Mouse (Mus musculus): ENCODE data around the gene Tm6sf1. TPM values are rescaled to one million over a fixed set of nuclear protein-coding genes. Genes with fewer than 3 reads are reported as not detected.

The Tm6sf1 gene
- total and polyA plus RNA-seq, 3 experiments = 0.35 to 8.6 TPM; not detected in 1

DNA sequence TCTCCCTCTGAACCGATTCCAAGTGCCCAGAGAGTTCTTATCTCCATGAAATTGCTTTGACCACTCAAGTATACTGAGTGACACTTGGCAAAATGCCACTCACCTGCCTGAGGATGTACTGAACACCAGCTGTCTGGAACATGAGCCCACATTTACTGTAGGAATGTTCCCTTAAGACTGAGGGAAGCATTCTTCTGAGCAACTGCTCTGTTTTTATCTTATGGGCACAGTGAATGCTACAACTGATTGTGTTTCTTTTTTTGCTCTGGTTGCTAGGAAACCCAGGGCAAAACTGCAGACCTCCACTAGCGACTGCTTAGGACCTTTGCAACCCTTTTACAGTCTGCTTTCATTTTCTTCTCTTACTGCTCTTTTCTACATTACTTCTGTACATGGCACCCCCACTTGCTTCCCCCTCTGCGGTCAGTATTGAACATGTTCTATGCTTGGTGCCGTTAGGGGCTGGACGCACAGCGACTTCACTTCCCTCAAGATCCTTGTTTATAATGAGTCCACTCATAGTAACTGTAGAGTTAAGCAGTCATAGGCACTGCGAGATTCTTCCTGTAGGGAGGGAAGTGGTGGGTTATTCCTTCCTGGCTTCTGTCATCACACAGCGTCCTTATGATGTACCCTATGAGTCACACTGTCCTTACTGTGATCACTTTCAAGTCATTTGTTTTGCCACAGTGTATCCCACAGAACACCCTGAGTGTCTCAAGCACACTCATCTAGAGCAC, 4.1 kb upstream of the Tm6sf1 start:
- no peaks in the 10 kb centered on the region for H3K79me2 ChIP-seq (ENCODE audit: control insufficient read depth, insufficient read depth, low read length, poor library complexity)
- H3K9ac ChIP-seq (ENCODE audit: control insufficient read depth, low read depth, low read length, poor library complexity, severe bottlenecking) = no peak overlapping the region
- no peaks in the 10 kb centered on the region for H3K27me3 ChIP-seq (ENCODE audit: control insufficient read depth in 1 of 2, insufficient read depth in 2 of 2, low read length in 2 of 2)
- no peak overlapping the region for H3K4me3 ChIP-seq (ENCODE audit: control insufficient read depth in 1 of 2, insufficient read depth in 1 of 2, low read depth in 2 of 2, low read length in 2 of 2)
- no peaks in the 10 kb centered on the region for H3K4me1 ChIP-seq (ENCODE audit: control insufficient read depth in 1 of 2, insufficient read depth in 2 of 2, low read length in 2 of 2)
- H3K9me3 ChIP-seq (replicated peaks; ENCODE audit: insufficient read depth, low read length) = no peaks in the 10 kb centered on the region
- TF ChIP-seq BHLHE40 (IDR thresholded peaks at IDR 0.05; ENCODE audit: borderline replicate concordance, low read depth, low read length) (no peak), TAL1 (IDR thresholded peaks at IDR 0.05; ENCODE audit: low read length) (no peak), E2F4 (IDR thresholded peaks at IDR 0.05; ENCODE audit: borderline replicate concordance, low read depth, low read length) (no peak), KAT2A (conservative IDR thresholded peaks at IDR 0.05; ENCODE audit: low read depth, low read length) (no peak), GATA1 (IDR thresholded peaks at IDR 0.05; ENCODE audit: low read depth, low read length) (no peak), POLR2AphosphoS2 (IDR thresholded peaks at IDR 0.05; ENCODE audit: low read length) (no peak), CHD2 (IDR thresholded peaks at IDR 0.05; ENCODE audit: low read length) (no peak), NELFE (IDR thresholded peaks at IDR 0.05; ENCODE audit: low read depth, low read length) (no peak), SIN3A (IDR thresholded peaks at IDR 0.05; ENCODE audit: low read length) (no peak), HCFC1 (IDR thresholded peaks at IDR 0.05; ENCODE audit: low read depth, low read length) (no peak), POLR2AphosphoS5 (IDR thresholded peaks at IDR 0.05; ENCODE audit: borderline replicate concordance, low read depth, low read length) (no peak), POLR2A (IDR thresholded peaks at IDR 0.05; ENCODE audit: control insufficient read depth in 1 of 2, insufficient read depth in 1 of 2, low read depth in 1 of 2, low read length in 2 of 2, poor library complexity in 1 of 2) (no peak), MAFK (IDR thresholded peaks at IDR 0.05; ENCODE audit: borderline replicate concordance, low read depth, low read length) (no peak), CTCF (IDR thresholded peaks at IDR 0.05 in 2 of 3, conservative IDR thresholded peaks at IDR 0.05 in 1 of 3; ENCODE audit: control insufficient read depth in 1 of 3, insufficient read depth in 1 of 3, low read depth in 2 of 3, low read length in 3 of 3, poor library complexity in 1 of 3, severe bottlenecking in 1 of 3) (no peak), JUND (IDR thresholded peaks at IDR 0.05; ENCODE audit: low read depth, low read length) (no peak), GABPA (IDR thresholded peaks at IDR 0.05; ENCODE audit: low read depth, low read length) (no peak), ZMIZ1 (IDR thresholded peaks at IDR 0.05; ENCODE audit: low read depth, low read length) (no peak), ZKSCAN1 (IDR thresholded peaks at IDR 0.05; ENCODE audit: low read depth, low read length) (no peak), TCF12 (IDR thresholded peaks at IDR 0.05; ENCODE audit: low read depth, low read length) (no peak)
- H3K27ac ChIP-seq (ENCODE audit: control insufficient read depth, low read depth, low read length) = no peak overlapping the region
- no peaks in the 10 kb centered on the region; a peak in 1 of 4 replicates for H3K36me3 ChIP-seq (ENCODE audit: control insufficient read depth in 1 of 2, insufficient read depth in 2 of 2, low read length in 2 of 2)
- peak; percentile 14 for DNase-seq (ENCODE audit: low read depth, low spot score)

DNA sequence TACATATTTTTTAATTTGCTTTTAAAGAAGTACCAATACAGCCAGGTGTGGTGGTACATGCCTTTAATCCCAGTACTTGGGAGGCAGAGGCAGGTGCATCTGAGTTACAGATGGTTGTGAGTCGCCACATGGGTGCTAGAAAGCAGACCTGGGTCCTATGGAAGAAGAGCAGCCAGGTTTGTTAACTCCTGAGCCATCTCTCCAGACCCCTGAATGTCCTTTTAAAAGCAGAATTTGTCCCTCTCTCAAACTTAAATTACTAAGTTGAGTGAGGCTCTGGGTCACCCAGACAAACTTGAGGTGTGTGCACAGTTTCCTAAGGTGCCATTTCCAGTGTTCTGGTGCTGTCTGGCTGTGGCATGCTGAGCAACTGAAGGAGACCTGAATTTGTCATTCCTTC, 3.1 kb upstream of the Tm6sf1 start, which contains the start of gene Gm10160:
Gene Gm10160 (minus strand): TSS at position 101 of the 400 bp plus-strand sequence.
- DNase-seq (ENCODE audit: low read depth, low spot score) = no peak
- Histone ChIP-seq H3K4me3 (ENCODE audit: control insufficient read depth in 1 of 2, insufficient read depth in 1 of 2, low read depth in 2 of 2, low read length in 2 of 2) (no peak within 1 kb of the TSS), H3K9me3 (replicated peaks; ENCODE audit: insufficient read depth, low read length) (no peaks in the 10 kb centered on the region), H3K36me3 (ENCODE audit: control insufficient read depth in 1 of 2, insufficient read depth in 2 of 2, low read length in 2 of 2) (no peaks in the 10 kb centered on the region; a peak in 1 of 4 replicates), H3K27me3 (ENCODE audit: control insufficient read depth in 1 of 2, insufficient read depth in 2 of 2, low read length in 2 of 2) (no peaks in the 10 kb centered on the region), H3K27ac (ENCODE audit: control insufficient read depth, low read depth, low read length) (no peak within 1 kb of the TSS), H3K4me1 (ENCODE audit: control insufficient read depth in 1 of 2, insufficient read depth in 2 of 2, low read length in 2 of 2) (peaks cover 0 to 1% of the 10 kb centered on the region in 2 experiments; a peak in 1 of 4 replicates), H3K9ac (ENCODE audit: control insufficient read depth, low read depth, low read length, poor library complexity, severe bottlenecking) (no peak within 1 kb of the TSS), H3K79me2 (ENCODE audit: control insufficient read depth, insufficient read depth, low read length, poor library complexity) (no peaks in the 10 kb centered on the region)
- TF ChIP-seq POLR2AphosphoS2 (IDR thresholded peaks at IDR 0.05; ENCODE audit: low read length) (no peak), ZNF384 (IDR thresholded peaks at IDR 0.05; ENCODE audit: low read depth, low read length) (no peak), TCF12 (IDR thresholded peaks at IDR 0.05; ENCODE audit: low read depth, low read length) (no peak), NELFE (IDR thresholded peaks at IDR 0.05; ENCODE audit: low read depth, low read length) (no peak), TBP (IDR thresholded peaks at IDR 0.05; ENCODE audit: low read depth, low read length) (no peak), USF2 (IDR thresholded peaks at IDR 0.05; ENCODE audit: borderline replicate concordance in 1 of 2, insufficient read depth in 1 of 2, low read depth in 1 of 2, low read length in 2 of 2) (no peak), ELF1 (IDR thresholded peaks at IDR 0.05; ENCODE audit: low read depth, low read length) (no peak), MEF2A (IDR thresholded peaks at IDR 0.05; ENCODE audit: extremely low read depth, insufficient replicate concordance, low read depth, low read length, poor library complexity, severe bottlenecking) (no peak), GABPA (IDR thresholded peaks at IDR 0.05; ENCODE audit: low read depth, low read length) (no peak), CTCF (IDR thresholded peaks at IDR 0.05 in 2 of 3, conservative IDR thresholded peaks at IDR 0.05 in 1 of 3; ENCODE audit: control insufficient read depth in 1 of 3, insufficient read depth in 1 of 3, low read depth in 2 of 3, low read length in 3 of 3, poor library complexity in 1 of 3, severe bottlenecking in 1 of 3) (no peak), RAD21 (IDR thresholded peaks at IDR 0.05; ENCODE audit: low read depth, low read length) (no peak), NRF1 (IDR thresholded peaks at IDR 0.05; ENCODE audit: insufficient read depth, low read depth, low read length, poor library complexity, severe bottlenecking) (no peak), CHD2 (IDR thresholded peaks at IDR 0.05; ENCODE audit: low read length) (no peak), TAL1 (IDR thresholded peaks at IDR 0.05; ENCODE audit: low read length) (no peak), ZKSCAN1 (IDR thresholded peaks at IDR 0.05; ENCODE audit: low read depth, low read length) (no peak), CHD1 (IDR thresholded peaks at IDR 0.05; ENCODE audit: low read depth, low read length) (no peak)
